Mouse (Mus musculus) MEL (cell line): ENCODE measurements at regions not wholly inside any gene's neighbourhood (a gene's known extent, or its start where the extent isn't known, plus 50 kb on each side); places are given as distances from the start of the nearest gene placed in this dataset.

Source experiments
- DNase-seq: peaks from one replicate; pipeline ENCODE4 v3.0.0; 2011; ENCODE audit warnings: low read depth, low spot score
- H3K27ac ChIP-seq: 2 replicates; pipeline ENCODE4 v1.5.1; 2012; ENCODE audit warnings: low read depth, mild to moderate bottlenecking, control low read depth, low read length, moderate library complexity; ENCODE audit not compliant: control insufficient read depth
- H3K27me3 ChIP-seq, 2 experiments: fragments of 150-350 bp in 1 of 2; sonication (generic) in 1 of 2; 2 replicates each; pipeline ENCODE4 v1.6.1; 2012; ENCODE audit warnings: low read length in 2 of 2, mild to moderate bottlenecking in 2 of 2, improper control_type of control experiment in 1 of 2, moderate library complexity in 1 of 2; ENCODE audit not compliant: insufficient read depth in 2 of 2, control insufficient read depth in 1 of 2
- H3K36me3 ChIP-seq, 2 experiments: 2 replicates each; pipeline ENCODE4 v1.6.1; 2012 to 2014; ENCODE audit warnings: low read length in 2 of 2, improper control_type of control experiment in 1 of 2, inconsistent platforms in 1 of 2, mild to moderate bottlenecking in 1 of 2; ENCODE audit not compliant: insufficient read depth in 2 of 2, control insufficient read depth in 1 of 2
- H3K4me1 ChIP-seq, 2 experiments: fragments of 150-350 bp in 1 of 2; sonication (generic) in 1 of 2; 2 replicates each; pipeline ENCODE4 v1.6.1; 2012; ENCODE audit warnings: low read length in 2 of 2, improper control_type of control experiment in 1 of 2, mild to moderate bottlenecking in 1 of 2; ENCODE audit not compliant: insufficient read depth in 2 of 2, control insufficient read depth in 1 of 2
- H3K4me3 ChIP-seq, 2 experiments: fragments of 150-350 bp in 1 of 2; sonication (generic) in 1 of 2; 2 replicates each; pipeline ENCODE4 v1.5.1; 2012; ENCODE audit warnings: low read depth in 2 of 2, low read length in 2 of 2, mild to moderate bottlenecking in 2 of 2, moderate library complexity in 2 of 2, control low read depth in 1 of 2, improper control_type of control experiment in 1 of 2; ENCODE audit not compliant: control insufficient read depth in 1 of 2, insufficient read depth in 1 of 2
- H3K79me2 ChIP-seq: 2 replicates; pipeline ENCODE4 v1.6.1; 2012; ENCODE audit warnings: mild to moderate bottlenecking, low read length, moderate library complexity; ENCODE audit not compliant: control insufficient read depth, poor library complexity, insufficient read depth
- H3K9ac ChIP-seq: 2 replicates; pipeline ENCODE4 v1.6.1; 2012; ENCODE audit warnings: low read depth, mild to moderate bottlenecking, control low read depth, low read length, moderate library complexity; ENCODE audit not compliant: control insufficient read depth, poor library complexity, severe bottlenecking
- H3K9me3 ChIP-seq: fragments of 150-350 bp; sonication (generic); replicated peaks from 2 replicates; pipeline ENCODE4 v1.6.1; 2012; ENCODE audit warnings: mild to moderate bottlenecking, low read length, improper control_type of control experiment, moderate library complexity; ENCODE audit not compliant: insufficient read depth
- BHLHE40 ChIP-seq: IDR thresholded peaks from 2 replicates; pipeline ENCODE4 v1.6.1; 2012; ENCODE audit warnings: low read depth, mild to moderate bottlenecking, inconsistent platforms, low read length, improper control_type of control experiment, borderline replicate concordance
- CHD1 ChIP-seq: IDR thresholded peaks from 2 replicates; pipeline ENCODE4 v1.6.1; 2012; ENCODE audit warnings: low read depth, mild to moderate bottlenecking, inconsistent platforms, low read length, improper control_type of control experiment
- CTCF ChIP-seq, 3 experiments: IDR thresholded peaks in 2 of 3; conservative IDR thresholded peaks in 1 of 3; 2 replicates each; pipeline ENCODE4 v1.5.1; 2011 to 2012; ENCODE audit warnings: low read length in 3 of 3, low read depth in 2 of 3, mild to moderate bottlenecking in 2 of 3, improper control_type of control experiment in 1 of 3, inconsistent platforms in 1 of 3, mixed read lengths in 1 of 3, moderate library complexity in 1 of 3; ENCODE audit not compliant: control insufficient read depth in 1 of 3, insufficient read depth in 1 of 3, poor library complexity in 1 of 3, severe bottlenecking in 1 of 3
- ELF1 ChIP-seq: IDR thresholded peaks from 2 replicates; pipeline ENCODE4 v1.6.1; 2014; ENCODE audit warnings: low read depth, mild to moderate bottlenecking, inconsistent platforms, low read length, improper control_type of control experiment, moderate library complexity
- EP300 ChIP-seq, 2 experiments: IDR thresholded peaks; 2 replicates each; pipeline ENCODE4 v1.6.1; 2011; ENCODE audit warnings: improper control_type of control experiment in 2 of 2, low read length in 2 of 2, low read depth in 1 of 2, mild to moderate bottlenecking in 1 of 2
- HCFC1 ChIP-seq: IDR thresholded peaks from 2 replicates; pipeline ENCODE4 v1.6.1; 2012; ENCODE audit warnings: low read depth, mild to moderate bottlenecking, inconsistent platforms, low read length, improper control_type of control experiment, moderate library complexity
- MAX ChIP-seq: IDR thresholded peaks from 2 replicates; pipeline ENCODE4 v1.6.1; 2011; ENCODE audit warnings: low read length, improper control_type of control experiment
- MAZ ChIP-seq: IDR thresholded peaks from 2 replicates; pipeline ENCODE4 v1.6.1; 2012; ENCODE audit warnings: low read depth, mild to moderate bottlenecking, inconsistent platforms, low read length, improper control_type of control experiment
- MXI1 ChIP-seq: IDR thresholded peaks from 2 replicates; pipeline ENCODE4 v1.6.1; 2011; ENCODE audit warnings: mild to moderate bottlenecking, low read depth, low read length, improper control_type of control experiment
- MYB ChIP-seq: IDR thresholded peaks from 2 replicates; pipeline ENCODE4 v1.6.1; 2011; ENCODE audit warnings: mild to moderate bottlenecking, low read depth, low read length, improper control_type of control experiment
- MYC ChIP-seq: IDR thresholded peaks from 2 replicates; pipeline ENCODE4 v1.6.1; 2011; ENCODE audit warnings: low read depth, mild to moderate bottlenecking, low read length, improper control_type of control experiment, moderate library complexity
- POLR2A ChIP-seq, 2 experiments: IDR thresholded peaks; 2 replicates each; pipeline ENCODE4 v1.6.1; 2011 to 2012; ENCODE audit warnings: low read length in 2 of 2, mild to moderate bottlenecking in 2 of 2, control low read depth in 1 of 2, improper control_type of control experiment in 1 of 2, low read depth in 1 of 2, moderate library complexity in 1 of 2; ENCODE audit not compliant: control insufficient read depth in 1 of 2, insufficient read depth in 1 of 2, poor library complexity in 1 of 2
- POLR2AphosphoS2 ChIP-seq: IDR thresholded peaks from 2 replicates; pipeline ENCODE4 v1.6.1; 2011; ENCODE audit warnings: low read length, improper control_type of control experiment
- SIN3A ChIP-seq: IDR thresholded peaks from 2 replicates; pipeline ENCODE4 v1.6.1; 2012; ENCODE audit warnings: low read length, improper control_type of control experiment, inconsistent platforms
- SMC3 ChIP-seq: IDR thresholded peaks from 2 replicates; pipeline ENCODE4 v1.6.1; 2011; ENCODE audit warnings: low read depth, low read length, improper control_type of control experiment
- TAL1 ChIP-seq: IDR thresholded peaks from 2 replicates; pipeline ENCODE4 v1.6.1; 2012; ENCODE audit warnings: mild to moderate bottlenecking, inconsistent platforms, low read length, moderate library complexity, mixed read lengths
- TBP ChIP-seq: IDR thresholded peaks from 2 replicates; pipeline ENCODE4 v1.8.0; 2011; ENCODE audit warnings: low read depth, low read length, improper control_type of control experiment
- USF1 ChIP-seq: IDR thresholded peaks from 2 replicates; pipeline ENCODE4 v1.6.1; 2014; ENCODE audit warnings: low read depth, mild to moderate bottlenecking, inconsistent platforms, low read length, improper control_type of control experiment, moderate library complexity
- USF2 ChIP-seq, 2 experiments: IDR thresholded peaks; 2 replicates each; pipeline ENCODE4 v1.6.1; 2011 to 2012; ENCODE audit warnings: improper control_type of control experiment in 2 of 2, low read length in 2 of 2, borderline replicate concordance in 1 of 2, inconsistent platforms in 1 of 2, low read depth in 1 of 2, mild to moderate bottlenecking in 1 of 2; ENCODE audit not compliant: insufficient read depth in 1 of 2
- ZC3H11A ChIP-seq: IDR thresholded peaks from 2 replicates; pipeline ENCODE4 v1.6.1; 2012; ENCODE audit warnings: low read depth, mild to moderate bottlenecking, inconsistent platforms, low read length, improper control_type of control experiment
- ZKSCAN1 ChIP-seq: IDR thresholded peaks from 2 replicates; pipeline ENCODE4 v1.6.1; 2012; ENCODE audit warnings: low read depth, mild to moderate bottlenecking, inconsistent platforms, low read length, improper control_type of control experiment, moderate library complexity
- ZNF384 ChIP-seq: IDR thresholded peaks from 2 replicates; pipeline ENCODE4 v1.6.1; 2012; ENCODE audit warnings: low read depth, mild to moderate bottlenecking, inconsistent platforms, low read length, improper control_type of control experiment

- no peaks in the 10 kb centered on the region for H3K79me2 ChIP-seq
- TF ChIP-seq MXI1 (no peak), CTCF (IDR thresholded peaks at IDR 0.05 in 2 of 3, conservative IDR thresholded peaks at IDR 0.05 in 1 of 3; ENCODE audit: control insufficient read depth in 1 of 3, insufficient read depth in 1 of 3, low read depth in 2 of 3, low read length in 3 of 3, poor library complexity in 1 of 3, severe bottlenecking in 1 of 3) (no peak), CHD1 (no peak), ZNF384 (no peak), TAL1 (no peak), BHLHE40 (no peak), ZKSCAN1 (no peak), POLR2AphosphoS2 (no peak), MYC (no peak), MAZ (no peak)
These were observed 461.9 kb downstream of the Rpl10l start for GRCm38 (mm10) chr12:65822285-65822684.

GRCm38 (mm10) chr12:65799060-65799459 lies 485.1 kb downstream of the Rpl10l start:
- TF ChIP-seq USF2 (IDR thresholded peaks at IDR 0.05; ENCODE audit: borderline replicate concordance in 1 of 2, insufficient read depth in 1 of 2, low read depth in 1 of 2, low read length in 2 of 2) (no peak), USF1 (no peak), MAX (no peak), TAL1 (no peak), BHLHE40 (no peak), ZC3H11A (no peak), POLR2A (IDR thresholded peaks at IDR 0.05; ENCODE audit: control insufficient read depth in 1 of 2, insufficient read depth in 1 of 2, low read depth in 1 of 2, low read length in 2 of 2, poor library complexity in 1 of 2) (no peak), HCFC1 (no peak), EP300 (IDR thresholded peaks at IDR 0.05; ENCODE audit: low read depth in 1 of 2, low read length in 2 of 2) (no peak), MAZ (no peak), POLR2AphosphoS2 (no peak), TBP (no peak), SIN3A (no peak), ELF1 (no peak), MYC (no peak), MYB (no peak), SMC3 (no peak)
- no peaks in the 10 kb centered on the region for H3K36me3 ChIP-seq

More at GRCm38 (mm10) chr12:65822285-65822684, 461.9 kb downstream of the Rpl10l start:
- Histone ChIP-seq H3K4me3 (no peak overlapping the region), H3K27me3 (no peaks in the 10 kb centered on the region), H3K27ac (no peak overlapping the region), H3K9me3 (no peaks in the 10 kb centered on the region), H3K9ac (no peak overlapping the region), H3K36me3 (peaks cover 0 to 2% of the 10 kb centered on the region in 2 experiments; a peak in 2 of 4 replicates), H3K4me1 (no peaks in the 10 kb centered on the region)
- DNase-seq: peak; percentile 13

More at GRCm38 (mm10) chr12:65799060-65799459, 485.1 kb downstream of the Rpl10l start:
- Histone ChIP-seq H3K9me3 (no peaks in the 10 kb centered on the region), H3K27me3 (no peaks in the 10 kb centered on the region), H3K4me1 (no peaks in the 10 kb centered on the region), H3K27ac (no peak overlapping the region), H3K4me3 (no peak overlapping the region), H3K9ac (no peak overlapping the region), H3K79me2 (no peaks in the 10 kb centered on the region)
- DNase-seq: no peak
